Comparison of ENCODE assay signal across 31 mouse cellular contexts in genomic region chr9:45500071-45500595, GRCm38 (mm10).
DNase-seq lines count a peak whose midpoint lies in the region; ATAC-seq and TF ChIP-seq lines count a peak whose summit lies in the region.
"Had no signal": no experiment of that assay in that cellular context is flagged by ENCODE, and none has a peak within 500 bp of the region (broad histone marks: within the 10 kb centered on the region; RNA-seq: fewer than 3 reads in every experiment).

No protein-coding gene starts in this region.

- WGBS in forebrain, embryonic 13.5 days, result 77% methylated on average over 3 of the region's 3 CpGs
- 66% methylated on average over 3 of the region's 3 CpGs for WGBS in forebrain, embryonic 16.5 days
- 88% methylated on average over 3 of the region's 3 CpGs for WGBS in midbrain, postnatal 0 days
- 84% methylated on average over 3 of the region's 3 CpGs for WGBS in midbrain, embryonic 13.5 days
- WGBS in stomach, embryonic 15.5 days, result 78% methylated on average over 3 of the region's 3 CpGs
- WGBS in heart, embryonic 12.5 days, result 81% methylated on average over 3 of the region's 3 CpGs

- H3K36me3 ChIP-seq in forebrain, embryonic 13.5 days (ENCODE audit: poor library complexity, severe bottlenecking), result no peaks in the 10 kb centered on the region
- no peaks in the 10 kb centered on the region for H3K36me3 ChIP-seq in forebrain, embryonic 16.5 days (ENCODE audit: control insufficient read depth, insufficient read depth)
- no peaks in the 10 kb centered on the region for H3K36me3 ChIP-seq in midbrain, postnatal 0 days (ENCODE audit: insufficient read depth, low read length)
- H3K36me3 ChIP-seq in midbrain, embryonic 13.5 days, result no peaks in the 10 kb centered on the region
- H3K36me3 ChIP-seq in stomach, embryonic 15.5 days, result no peaks in the 10 kb centered on the region
- no peaks in the 10 kb centered on the region for H3K36me3 ChIP-seq in heart, embryonic 12.5 days
- H3K36me3 ChIP-seq: forebrain, embryonic 10.5 days; G1E; heart, embryonic 10.5 days; hindbrain, embryonic 13.5 days; midbrain, embryonic 10.5 days; neural tube, embryonic 13.5 days had no signal

- 0 out of 2 replicates have a peak overlapping the region, but pooled peaks have one; percentile 26 for H3K9ac ChIP-seq in forebrain, embryonic 13.5 days
- H3K9ac ChIP-seq in forebrain, embryonic 16.5 days (replicated peaks; ENCODE audit: low read depth, low read length), result no peak overlapping the region
- no peak overlapping the region for H3K9ac ChIP-seq in midbrain, postnatal 0 days (replicated peaks; ENCODE audit: low read length, poor library complexity, severe bottlenecking)
- no peak overlapping the region for H3K9ac ChIP-seq in midbrain, embryonic 13.5 days (replicated peaks)
- H3K9ac ChIP-seq in stomach, embryonic 15.5 days, result no peak overlapping the region
- H3K9ac ChIP-seq in heart, embryonic 12.5 days, result no peak overlapping the region
- H3K9ac ChIP-seq: forebrain, postnatal 0 days; liver, embryonic 14.5 days; neural tube, embryonic 13.5 days had no signal

- H3K4me1 ChIP-seq in forebrain, embryonic 13.5 days, result peaks cover 46% of the 10 kb centered on the region
- peaks cover 27% of the 10 kb centered on the region for H3K4me1 ChIP-seq in forebrain, embryonic 16.5 days (replicated peaks; ENCODE audit: control insufficient read depth, insufficient read depth, low read length)
- peaks cover 3% of the 10 kb centered on the region for H3K4me1 ChIP-seq in midbrain, postnatal 0 days (ENCODE audit: insufficient read depth, low read length)
- H3K4me1 ChIP-seq in midbrain, embryonic 13.5 days (replicated peaks), result peaks cover 39% of the 10 kb centered on the region
- H3K4me1 ChIP-seq in stomach, embryonic 15.5 days, result peaks cover 16% of the 10 kb centered on the region
- H3K4me1 ChIP-seq in heart, embryonic 12.5 days (replicated peaks), result peaks cover 36% of the 10 kb centered on the region

- H3K27me3 ChIP-seq in forebrain, embryonic 13.5 days, result no peaks in the 10 kb centered on the region
- no peaks in the 10 kb centered on the region for H3K27me3 ChIP-seq in forebrain, embryonic 16.5 days (replicated peaks; ENCODE audit: control insufficient read depth, insufficient read depth, low read length)
- H3K27me3 ChIP-seq in midbrain, postnatal 0 days (ENCODE audit: insufficient read depth, low read length), result no peaks in the 10 kb centered on the region
- H3K27me3 ChIP-seq in midbrain, embryonic 13.5 days, result no peaks in the 10 kb centered on the region
- H3K27me3 ChIP-seq in stomach, embryonic 15.5 days (replicated peaks), result no peaks in the 10 kb centered on the region
- H3K27me3 ChIP-seq in heart, embryonic 12.5 days (replicated peaks), result peaks cover 10% of the 10 kb centered on the region
- H3K27me3 ChIP-seq: hindbrain, embryonic 13.5 days; neural tube, embryonic 13.5 days had no signal

- no peaks in the 10 kb centered on the region for H3K9me3 ChIP-seq in forebrain, embryonic 13.5 days (replicated peaks)
- no peaks in the 10 kb centered on the region for H3K9me3 ChIP-seq in forebrain, embryonic 16.5 days (ENCODE audit: control insufficient read depth, low read length)
- no peaks in the 10 kb centered on the region for H3K9me3 ChIP-seq in midbrain, postnatal 0 days (ENCODE audit: low read length)
- no peaks in the 10 kb centered on the region for H3K9me3 ChIP-seq in midbrain, embryonic 13.5 days
- no peaks in the 10 kb centered on the region for H3K9me3 ChIP-seq in stomach, embryonic 15.5 days
- no peaks in the 10 kb centered on the region for H3K9me3 ChIP-seq in heart, embryonic 12.5 days (replicated peaks)
- H3K9me3 ChIP-seq: forebrain, embryonic 10.5 days; G1E; heart, embryonic 10.5 days; hindbrain, embryonic 13.5 days; midbrain, embryonic 10.5 days; neural tube, embryonic 13.5 days had no signal

- no peak for DNase-seq in midbrain, postnatal 0 days (ENCODE audit: low spot score)
- peak; percentile 8 for DNase-seq in fat pad, adult 2 months (ENCODE audit: extremely low read depth, low read depth, low spot score)
- no peak for DNase-seq in ovary, postnatal 10 days (ENCODE audit: low spot score)
- DNase-seq: adrenal gland, postnatal 10 days; cerebellum, adult 8-10 months; cerebellum, postnatal 36 days; forebrain, postnatal 0 days; gastrocnemius, postnatal 10 days; heart, adult 11 months; heart, postnatal 4 days; kidney, adult 9 months; kidney, postnatal 14 days; liver; lung, adult 2 months; right cerebral cortex, postnatal 25 days; thymus, postnatal 14 days had no signal

- ATAC-seq in forebrain, embryonic 13.5 days, result no peak
- no peak for ATAC-seq in forebrain, embryonic 16.5 days
- ATAC-seq in midbrain, postnatal 0 days (ENCODE audit: low FRiP score), result no peak
- ATAC-seq in midbrain, embryonic 13.5 days, result no peak
- ATAC-seq in stomach, embryonic 15.5 days (ENCODE audit: insufficient read depth, low FRiP score, low read depth), result no peak
- ATAC-seq in heart, embryonic 12.5 days (ENCODE audit: insufficient number of reproducible peaks, low FRiP score), result no peak
- ATAC-seq: intestine, postnatal 0 days; Patski had no signal

- H3K4me2 ChIP-seq in forebrain, embryonic 13.5 days, result no peak overlapping the region
- no peak overlapping the region for H3K4me2 ChIP-seq in forebrain, embryonic 16.5 days (ENCODE audit: low read length)
- no peak overlapping the region for H3K4me2 ChIP-seq in midbrain, postnatal 0 days (ENCODE audit: low read depth, low read length, poor library complexity, severe bottlenecking)
- no peak overlapping the region for H3K4me2 ChIP-seq in midbrain, embryonic 13.5 days (replicated peaks)
- no peak overlapping the region for H3K4me2 ChIP-seq in stomach, embryonic 15.5 days
- H3K4me2 ChIP-seq in heart, embryonic 12.5 days, result no peak overlapping the region
- H3K4me2 ChIP-seq: hindbrain, embryonic 13.5 days; neural tube, embryonic 13.5 days had no signal

- H3K4me3 ChIP-seq in forebrain, embryonic 13.5 days, result no peak overlapping the region
- H3K4me3 ChIP-seq in forebrain, embryonic 16.5 days (replicated peaks; ENCODE audit: low read length), result no peak overlapping the region
- no peak overlapping the region for H3K4me3 ChIP-seq in midbrain, postnatal 0 days (ENCODE audit: low read depth, low read length)
- H3K4me3 ChIP-seq in midbrain, embryonic 13.5 days (replicated peaks), result no peak overlapping the region
- H3K4me3 ChIP-seq in stomach, embryonic 15.5 days (replicated peaks), result no peak overlapping the region
- H3K4me3 ChIP-seq in heart, embryonic 12.5 days, result no peak overlapping the region
- H3K4me3 ChIP-seq: forebrain, embryonic 10.5 days; heart, embryonic 10.5 days; hindbrain, embryonic 13.5 days; midbrain, embryonic 10.5 days; myocyte; neural tube, embryonic 13.5 days had no signal

- H3K27ac ChIP-seq in forebrain, embryonic 13.5 days, result no peak overlapping the region
- no peak overlapping the region for H3K27ac ChIP-seq in forebrain, embryonic 16.5 days (ENCODE audit: low read length)
- H3K27ac ChIP-seq in midbrain, postnatal 0 days (ENCODE audit: low read depth, low read length), result peak overlapping the region; percentile 51; the same call in 1 of the 2 replicates
- H3K27ac ChIP-seq in midbrain, embryonic 13.5 days, result no peak overlapping the region
- peak overlapping the region; percentile 36; the same call in 1 of the 2 replicates for H3K27ac ChIP-seq in stomach, embryonic 15.5 days
- no peak overlapping the region for H3K27ac ChIP-seq in heart, embryonic 12.5 days (ENCODE audit: poor library complexity, severe bottlenecking)
- H3K27ac ChIP-seq: liver, embryonic 14.5 days; midbrain, embryonic 10.5 days had no signal

- TF ChIP-seq CTCF in midbrain, postnatal 0 days (IDR thresholded peaks at IDR 0.05), result no peak

Comparison
In these comparisons a context has a peak if more than half of its experiments do, and no peak if none do; other contexts are left out.
1. H3K27ac ChIP-seq: peak in midbrain, postnatal 0 days (single experiment) and stomach, embryonic 15.5 days (single experiment); none in forebrain, embryonic 13.5 days (single experiment), forebrain, embryonic 16.5 days (single experiment), midbrain, embryonic 13.5 days (single experiment) and heart, embryonic 12.5 days (single experiment).